Mouse (Mus musculus): ENCODE measurements around the gene Haus6. TPM values are rescaled to one million over a fixed set of nuclear protein-coding genes. Genes with fewer than 3 reads are reported as not detected.

The Haus6 gene
- polyA plus RNA-seq, 2 experiments from 2014 or later: 13.0 to 19.2 TPM

DNA sequence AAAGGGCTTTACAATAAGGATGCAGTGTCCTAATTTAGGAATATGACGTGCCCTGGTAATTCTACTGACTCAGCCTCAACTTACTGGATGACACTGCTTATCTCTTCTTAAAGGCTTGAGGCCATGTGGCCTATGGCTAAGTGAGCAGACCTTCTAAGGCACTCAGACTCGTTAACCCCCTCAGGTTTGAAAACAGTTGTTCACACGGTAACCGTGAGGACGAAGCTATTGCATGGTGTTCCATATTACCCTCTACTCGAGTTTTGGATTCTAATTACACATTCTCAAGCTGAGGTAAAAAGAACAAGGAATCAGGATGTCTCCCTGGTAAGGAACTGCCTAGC is 36.9 kb downstream of the Haus6 start:
- ATAC-seq: peak; percentile 13

DNA sequence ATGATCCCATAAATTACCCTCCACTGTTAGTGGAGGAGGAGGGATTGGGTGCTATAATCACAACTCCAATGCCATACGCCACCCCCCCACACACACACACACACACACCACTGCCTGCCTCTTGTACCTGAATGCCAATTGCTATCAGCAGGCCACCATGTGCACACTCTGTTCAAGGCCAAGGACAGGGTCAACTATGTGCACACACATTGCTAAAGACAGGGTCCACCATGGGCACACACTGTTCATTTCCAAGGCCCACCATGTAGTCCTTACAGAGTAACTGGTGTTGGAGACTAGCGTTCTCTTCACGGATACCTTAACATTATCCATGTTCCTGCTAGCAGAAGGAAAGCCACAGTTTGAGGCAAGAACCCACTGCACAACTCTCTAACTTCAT is 50.8 kb downstream of the Haus6 start:
- ATAC-seq: no peak

DNA sequence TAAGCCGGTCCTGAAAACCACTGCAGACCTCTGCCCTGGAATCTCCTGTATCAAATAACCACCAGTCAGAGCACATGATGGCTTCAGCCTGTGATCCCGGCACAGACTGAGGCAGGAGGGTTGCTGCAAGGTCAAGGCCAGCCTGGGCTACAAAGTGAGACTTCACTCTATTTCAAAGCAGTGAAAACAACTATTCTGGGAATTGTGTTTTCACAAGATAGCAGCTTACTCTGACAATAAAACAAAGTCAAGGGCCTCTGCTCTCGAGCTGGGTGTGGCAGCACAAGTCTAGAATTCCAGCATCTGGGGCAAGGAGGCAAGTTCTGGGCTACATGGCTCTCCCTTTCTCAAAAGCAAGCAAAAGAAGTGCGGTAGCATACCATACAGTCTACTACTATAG is 52.8 kb downstream of the Haus6 start:
- ATAC-seq: no peak

DNA sequence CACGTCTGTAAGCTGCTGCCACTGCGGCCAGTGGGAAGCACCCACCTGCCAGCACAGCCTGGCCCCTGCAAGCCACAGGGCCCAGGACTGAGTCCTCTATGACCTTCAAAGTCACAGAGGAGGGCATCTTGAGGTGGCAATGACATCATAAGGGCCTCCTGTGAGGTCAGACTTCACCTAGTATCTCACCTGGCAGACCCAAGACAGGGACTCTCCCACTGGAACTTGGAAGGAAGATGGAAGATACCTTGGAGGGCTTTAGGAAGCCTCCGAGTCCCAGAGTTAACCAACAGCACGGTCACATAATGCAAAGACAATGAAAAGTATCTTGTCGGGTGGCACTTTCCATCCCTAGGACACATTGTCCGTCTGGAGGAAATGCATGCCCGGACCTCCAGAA is 53.6 kb downstream of the Haus6 start, which contains the start of gene Saxo1:
Saxo1 (minus strand) TSS at position 101 of the 400 bp plus-strand sequence.
- ATAC-seq: no peak

DNA sequence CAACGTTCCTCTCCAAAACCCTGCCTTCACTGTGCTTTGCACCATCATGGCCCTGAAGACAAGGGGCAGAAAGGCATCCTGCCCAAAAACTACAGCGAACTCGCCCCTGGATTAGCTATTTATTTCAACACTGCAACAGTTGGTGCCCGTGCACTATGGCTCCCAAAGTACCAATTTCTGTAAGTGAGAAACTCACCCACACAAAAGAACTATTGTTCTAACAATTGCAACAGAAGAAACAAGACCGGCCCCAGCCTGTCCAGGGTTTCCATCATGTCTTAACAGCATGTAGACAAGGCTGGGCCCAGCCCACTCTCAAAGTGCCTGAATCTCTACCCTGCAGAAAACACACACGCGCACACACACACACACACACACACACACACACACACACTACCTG is 54.5 kb downstream of the Haus6 start:
- ATAC-seq: no peak

DNA sequence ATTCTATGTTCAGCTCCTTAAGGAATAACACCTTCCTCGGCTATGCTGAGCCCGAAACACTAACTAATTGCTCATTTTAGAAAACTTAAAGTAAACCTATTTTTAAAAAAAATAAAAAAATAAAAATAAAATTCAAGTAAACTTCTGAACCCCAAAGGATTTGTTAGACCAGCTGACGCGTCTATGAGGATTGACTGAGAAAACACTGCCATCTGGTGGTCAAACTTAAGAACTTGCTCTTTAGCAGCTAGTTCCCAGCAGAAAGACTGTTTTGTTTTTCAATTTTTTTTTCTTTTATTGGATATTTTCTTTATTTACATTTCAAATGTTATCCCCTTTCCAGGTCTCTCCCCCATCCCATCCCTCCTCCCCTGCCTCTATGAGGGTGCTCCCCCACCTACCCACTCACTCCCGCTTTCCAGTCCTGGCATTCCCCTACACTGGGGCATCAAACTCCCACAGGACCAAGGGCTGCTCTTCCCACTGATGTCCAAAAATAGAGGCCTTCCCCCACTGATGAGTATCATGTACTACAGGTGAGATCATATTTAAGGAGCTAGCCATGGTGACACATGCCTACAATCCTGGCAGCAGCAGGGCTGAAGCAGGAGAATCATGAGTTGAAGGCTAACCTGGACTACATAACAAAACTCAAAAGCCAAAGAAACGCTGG is 56.7 kb downstream of the Haus6 start:
- peak; percentile 87 for ATAC-seq

DNA sequence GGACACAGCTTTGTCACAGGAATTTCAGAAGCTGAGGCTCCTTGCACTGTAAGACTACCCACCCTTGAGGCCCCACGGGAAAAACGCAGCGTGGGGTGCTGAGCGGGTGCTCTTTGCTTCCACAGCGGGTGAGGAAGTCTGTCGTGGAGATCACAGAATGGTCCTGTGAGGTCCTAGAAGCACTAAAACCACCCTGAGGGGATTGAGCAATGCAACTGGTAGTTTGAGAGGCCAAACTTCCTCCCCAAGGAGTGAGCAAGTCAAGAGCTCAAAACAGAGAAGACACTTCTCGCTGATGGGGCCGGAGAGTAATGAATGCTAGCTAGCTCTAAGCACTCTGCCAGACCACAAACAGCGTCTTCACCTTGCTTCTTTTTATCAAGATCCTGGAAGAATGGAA is 63.5 kb downstream of the Haus6 start:
- no peak for ATAC-seq

DNA sequence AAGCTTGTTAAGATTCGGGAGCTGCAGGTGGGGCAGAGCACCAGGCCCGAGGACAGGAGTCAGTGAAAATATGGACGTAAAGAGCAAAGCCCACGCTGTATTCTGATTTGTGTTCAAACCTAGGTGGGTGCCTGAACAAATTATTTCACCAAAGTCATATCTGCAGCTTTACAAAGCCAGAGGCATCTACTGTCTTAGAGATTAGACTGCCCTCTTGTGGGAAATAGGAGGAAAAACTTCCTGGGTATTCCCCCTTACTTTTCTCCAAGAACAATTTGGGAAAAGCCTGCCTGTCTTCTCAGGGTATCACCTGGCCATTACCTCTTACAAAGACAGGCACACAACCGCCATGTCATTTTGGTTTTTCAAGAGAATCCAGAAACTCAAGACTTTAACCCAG is 66.2 kb downstream of the Haus6 start:
- ATAC-seq: no peak

DNA sequence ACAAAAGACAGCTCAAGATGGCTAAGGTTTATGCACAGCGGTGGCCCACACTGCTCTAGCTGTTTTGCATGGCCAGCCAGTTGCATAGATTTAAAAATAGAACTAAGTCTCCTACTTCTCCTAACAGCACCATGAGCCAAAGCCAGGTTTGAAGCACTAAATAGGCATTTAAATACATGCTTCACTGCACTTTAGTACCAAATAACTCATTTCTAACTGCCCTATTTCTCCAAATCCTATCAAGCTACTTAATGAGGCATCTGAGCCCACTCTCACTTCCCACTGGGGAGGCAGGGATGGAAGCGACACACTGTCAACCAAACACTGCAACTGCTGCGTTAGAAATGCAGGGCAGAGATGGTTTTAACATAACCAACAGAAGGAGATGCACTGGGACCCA is 67.9 kb downstream of the Haus6 start:
- no peak for ATAC-seq

DNA sequence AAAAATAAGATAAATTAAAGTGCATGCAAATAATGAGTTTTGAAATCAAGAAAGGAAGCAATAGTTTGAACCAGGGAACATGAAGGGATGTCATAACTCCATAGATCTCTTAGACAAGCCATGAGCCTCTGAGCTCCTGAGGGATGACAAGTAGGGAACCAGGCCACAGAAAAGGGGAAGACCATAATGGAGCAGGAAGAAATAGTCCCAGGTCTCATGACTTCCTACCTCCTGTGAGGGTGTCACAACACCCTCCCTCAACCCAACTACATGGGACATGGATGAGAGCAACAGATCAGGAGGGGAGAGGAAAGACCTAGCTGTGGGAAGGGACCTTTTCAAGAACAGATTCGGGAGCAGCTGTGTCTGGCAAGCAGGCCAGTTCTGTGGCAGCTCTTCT is 70.3 kb downstream of the Haus6 start:
- ATAC-seq: no peak

DNA sequence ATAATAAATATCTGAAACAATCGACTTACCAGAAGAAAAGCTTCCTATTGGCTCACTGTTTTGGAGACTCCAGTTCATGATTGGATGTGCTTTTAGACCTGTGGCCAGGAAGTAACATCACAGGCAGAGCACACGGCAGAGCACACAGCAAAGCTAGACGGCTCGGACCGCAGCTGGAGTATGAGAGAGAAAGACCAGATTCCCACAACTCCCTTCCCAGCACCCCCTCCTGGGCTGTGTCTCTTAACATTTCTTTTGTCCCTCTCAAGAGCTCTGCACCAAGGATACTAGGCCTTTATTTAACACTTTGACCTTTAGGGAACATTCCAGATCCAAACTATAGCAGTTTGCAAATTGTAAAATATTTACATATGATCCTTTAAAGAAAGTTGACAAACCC is 72.9 kb downstream of the Haus6 start:
- ATAC-seq: no peak

DNA sequence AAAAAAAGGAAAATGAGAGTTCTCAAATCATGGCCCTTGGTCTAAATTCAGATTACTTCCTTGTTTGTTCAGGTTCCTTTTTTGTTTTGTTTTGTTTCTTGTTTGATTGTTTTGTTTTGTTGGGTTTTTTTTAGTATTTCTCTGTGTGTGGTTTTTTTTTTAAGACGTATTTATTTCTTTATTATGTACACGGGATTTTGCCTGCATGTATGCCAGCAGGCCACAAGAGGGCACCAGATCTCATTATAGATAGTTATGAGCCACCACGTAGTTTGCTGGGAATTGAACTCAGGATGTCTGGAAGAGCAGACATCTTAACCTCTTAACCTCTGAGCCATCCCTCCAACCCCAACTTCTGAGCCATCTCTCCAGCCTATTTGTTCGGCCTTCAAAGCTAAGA is 73.9 kb downstream of the Haus6 start:
- peak; percentile 67 for ATAC-seq

DNA sequence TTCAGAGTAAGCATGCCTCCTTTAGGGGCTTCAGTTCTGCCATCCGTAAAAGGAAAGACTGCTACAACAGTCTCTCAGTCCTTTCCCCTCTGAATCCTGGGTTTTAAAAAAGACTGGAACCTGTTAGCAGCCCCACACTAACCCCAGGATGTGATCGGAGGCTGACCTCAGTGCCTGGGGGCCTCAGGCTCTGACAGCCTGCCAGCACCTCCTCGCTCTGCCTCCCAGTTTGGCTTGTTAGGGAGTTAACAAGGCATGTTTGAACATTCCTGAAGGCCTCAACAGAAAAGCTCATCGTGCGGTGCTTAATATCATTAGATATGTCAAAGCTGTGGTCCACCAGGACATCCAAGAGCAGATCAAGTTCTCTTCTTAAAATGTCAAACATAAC is 77.8 kb downstream of the Haus6 start:
- no peak for ATAC-seq

DNA sequence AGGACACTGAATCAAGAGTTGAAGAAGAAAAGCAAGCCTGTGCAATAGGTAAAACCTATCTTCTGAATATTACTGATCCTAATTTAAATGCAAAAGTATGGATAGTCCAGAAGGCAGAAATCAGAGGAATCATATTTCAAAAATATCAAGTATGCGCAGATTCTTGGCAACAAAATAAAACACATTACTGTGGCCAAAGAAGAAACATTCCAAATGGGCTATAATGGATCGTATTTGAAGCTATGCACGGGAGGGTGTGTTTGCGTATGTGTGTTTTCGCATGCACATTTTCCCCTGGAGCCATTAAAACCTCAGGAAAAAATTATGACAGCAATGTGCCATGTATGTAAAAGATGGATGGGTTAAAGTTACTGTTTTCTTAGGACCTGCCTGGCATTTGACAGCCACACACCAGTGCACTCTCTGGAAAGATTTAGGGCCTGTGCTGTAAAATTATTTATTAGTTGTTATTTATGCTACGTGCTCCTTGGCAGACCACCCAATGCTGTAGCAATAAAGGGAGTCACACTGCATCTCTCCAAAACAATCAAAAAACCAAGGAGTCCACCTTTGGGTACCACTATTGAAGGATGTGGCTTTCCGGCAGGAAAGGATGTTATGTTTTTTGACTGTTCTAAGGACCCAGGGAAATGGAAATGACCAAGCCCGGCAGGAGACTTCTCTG is 78.3 kb downstream of the Haus6 start:
- ATAC-seq: no peak

DNA sequence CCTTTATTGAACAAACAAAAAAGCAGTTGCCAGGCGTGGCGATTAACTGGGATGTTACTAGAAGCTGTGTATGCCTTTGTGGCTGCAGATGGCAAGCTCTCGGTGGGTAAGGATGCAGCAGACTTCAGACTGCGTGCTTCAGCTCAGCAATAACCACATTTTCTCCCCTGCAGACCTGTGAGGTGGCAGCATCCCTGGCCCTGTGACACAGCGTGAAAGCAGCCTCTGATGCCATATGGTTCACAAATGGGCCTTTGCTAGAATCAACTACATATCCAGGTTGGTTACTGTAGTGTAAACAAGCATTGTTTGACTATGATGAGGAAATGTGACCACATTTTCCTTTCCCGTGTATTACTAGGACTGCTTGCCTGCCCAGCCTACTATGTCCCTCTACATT is 82.7 kb downstream of the Haus6 start:
- no peak for ATAC-seq

Other genes with a start within 250 kb of the Haus6 start
- not detected for gene Saxo1, start 53.7 kb downstream of the Haus6 start, polyA plus RNA-seq (2017; shearing (Covaris generic))
- gene Rraga, start 36.4 kb downstream of the Haus6 start, polyA plus RNA-seq (2017; shearing (Covaris generic)): 10 to 100 TPM; 32.0 to 36.9 TPM
- gene Plin2, start 58.0 kb upstream of the Haus6 start, polyA plus RNA-seq (2017; shearing (Covaris generic)): 10 to 100 TPM; 29.0 to 29.7 TPM
- 1 to 10 TPM; 5.3 to 6.0 TPM for gene Dennd4c, start 136.5 kb upstream of the Haus6 start, polyA plus RNA-seq (2017; shearing (Covaris generic))
- gene Rps6, start 245.4 kb upstream of the Haus6 start, polyA plus RNA-seq (2017; shearing (Covaris generic)): 1,000 to 10,000 TPM; 2,328 to 3,093 TPM